Mouse (Mus musculus): ENCODE results near the gene Gata5. TPM values are rescaled to one million over a fixed set of nuclear protein-coding genes. Genes with fewer than 3 reads are reported as not detected.

Gene Gata5
- total RNA-seq, 1 experiment, result 0.04 TPM

DNA sequence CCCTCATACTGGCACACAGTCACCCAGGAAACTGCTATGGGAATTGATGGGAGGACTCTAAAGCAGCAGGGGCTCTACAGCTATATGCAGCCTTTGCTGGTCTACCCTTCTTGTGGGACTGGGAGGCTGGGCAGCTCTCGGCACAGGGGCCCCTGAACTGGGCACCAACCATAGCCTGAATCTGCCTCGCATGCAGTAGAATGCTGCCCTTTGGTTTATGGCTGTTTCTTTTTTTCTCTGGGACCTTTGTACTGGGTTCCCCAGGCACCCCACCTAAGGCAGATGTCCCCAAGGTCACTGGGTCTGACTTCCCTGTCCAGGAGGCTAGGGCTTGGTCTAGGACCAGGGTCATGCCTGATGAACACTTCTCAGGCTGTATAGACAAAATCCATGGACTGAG lies 20.2 kb downstream of the Gata5 start:
- TF ChIP-seq ZNF384 (IDR thresholded peaks at IDR 0.05; ENCODE audit: low read depth, low read length) (no peak), ZC3H11A (IDR thresholded peaks at IDR 0.05; ENCODE audit: borderline replicate concordance, low read depth, low read length) (no peak), MAFK (IDR thresholded peaks at IDR 0.05; ENCODE audit: insufficient read depth, low read depth, low read length) (no peak), CHD2 (IDR thresholded peaks at IDR 0.05; ENCODE audit: low read depth, low read length) (no peak), HCFC1 (IDR thresholded peaks at IDR 0.05; ENCODE audit: borderline replicate concordance, insufficient read depth, low read length) (no peak)
- DNase-seq (ENCODE audit: low read depth, low spot score), result no peak
- in situ Hi-C loops (cut with MboI; ENCODE audit: low sequenced_read_pairs in 2 of 2, unreplicated experiment in 2 of 2), result no loop called here
- Histone ChIP-seq H3K4me3 (ENCODE audit: insufficient read depth in 1 of 2, low read depth in 1 of 2, low read length in 2 of 2, poor library complexity in 1 of 2, severe bottlenecking in 1 of 2) (no peak overlapping the region), H3K27ac (ENCODE audit: insufficient read depth, low read depth, low read length, poor library complexity, severe bottlenecking) (no peak overlapping the region), H3K9me3 (ENCODE audit: control insufficient read depth, insufficient read depth, low read depth, low read length) (no peaks in the 10 kb centered on the region), H3K9ac (ENCODE audit: insufficient read depth, low read depth, low read length, poor library complexity, severe bottlenecking) (no peak overlapping the region), H3K4me1 (ENCODE audit: control insufficient read depth in 2 of 2, insufficient read depth in 2 of 2, low read length in 2 of 2, poor library complexity in 1 of 2) (no peaks in the 10 kb centered on the region), H3K36me3 (ENCODE audit: control insufficient read depth, insufficient read depth, low read length, poor library complexity, severe bottlenecking) (no peaks in the 10 kb centered on the region)

GRCm38 (mm10) chr2:180311147-180311546 lies 23.4 kb downstream of the Gata5 start:
- H3K4me1 ChIP-seq (ENCODE audit: control insufficient read depth in 2 of 2, insufficient read depth in 2 of 2, low read length in 2 of 2, poor library complexity in 1 of 2), result no peaks in the 10 kb centered on the region
- no peaks in the 10 kb centered on the region for H3K9me3 ChIP-seq (ENCODE audit: control insufficient read depth, insufficient read depth, low read depth, low read length)
- H3K27ac ChIP-seq (ENCODE audit: insufficient read depth, low read depth, low read length, poor library complexity, severe bottlenecking), result no peak overlapping the region
- no peaks in the 10 kb centered on the region for H3K36me3 ChIP-seq (ENCODE audit: control insufficient read depth, insufficient read depth, low read length, poor library complexity, severe bottlenecking)
- H3K4me3 ChIP-seq (ENCODE audit: insufficient read depth in 1 of 2, low read depth in 1 of 2, low read length in 2 of 2, poor library complexity in 1 of 2, severe bottlenecking in 1 of 2), result no peak overlapping the region
- in situ Hi-C loops (cut with MboI; ENCODE audit: low sequenced_read_pairs in 2 of 2, unreplicated experiment in 2 of 2), result no loop called here
- H3K9ac ChIP-seq (ENCODE audit: insufficient read depth, low read depth, low read length, poor library complexity, severe bottlenecking), result no peak overlapping the region
- TF ChIP-seq CHD2 (IDR thresholded peaks at IDR 0.05; ENCODE audit: low read depth, low read length) (no peak), HCFC1 (IDR thresholded peaks at IDR 0.05; ENCODE audit: borderline replicate concordance, insufficient read depth, low read length) (no peak), ZNF384 (IDR thresholded peaks at IDR 0.05; ENCODE audit: low read depth, low read length) (no peak), ZC3H11A (IDR thresholded peaks at IDR 0.05; ENCODE audit: borderline replicate concordance, low read depth, low read length) (no peak), MAFK (IDR thresholded peaks at IDR 0.05; ENCODE audit: insufficient read depth, low read depth, low read length) (no peak)
- no peak for DNase-seq (ENCODE audit: low read depth, low spot score)

DNA sequence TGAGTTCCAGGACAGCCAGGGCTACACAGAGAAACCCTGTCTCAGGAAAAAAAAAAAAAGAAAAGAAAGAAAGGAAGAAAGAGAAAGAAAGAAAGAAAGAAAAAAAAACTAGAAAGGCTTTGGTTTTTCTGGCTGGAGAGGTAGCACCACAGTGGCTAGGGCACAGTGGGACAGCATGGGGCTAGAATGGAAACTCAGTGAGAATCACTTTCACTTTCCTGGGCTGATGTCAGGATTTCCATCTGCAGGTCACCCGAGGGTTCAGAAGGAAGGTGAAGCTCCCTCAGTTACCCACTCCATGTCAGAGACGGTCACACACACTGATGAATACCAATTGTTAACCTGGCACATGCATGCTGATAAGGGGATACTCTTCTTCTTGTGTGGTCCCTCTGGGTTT lies 26.8 kb downstream of the Gata5 start:
- Histone ChIP-seq H3K4me3 (ENCODE audit: insufficient read depth in 1 of 2, low read depth in 1 of 2, low read length in 2 of 2, poor library complexity in 1 of 2, severe bottlenecking in 1 of 2) (no peak overlapping the region), H3K27ac (ENCODE audit: insufficient read depth, low read depth, low read length, poor library complexity, severe bottlenecking) (no peak overlapping the region), H3K9me3 (ENCODE audit: control insufficient read depth, insufficient read depth, low read depth, low read length) (no peaks in the 10 kb centered on the region), H3K9ac (ENCODE audit: insufficient read depth, low read depth, low read length, poor library complexity, severe bottlenecking) (no peak overlapping the region), H3K4me1 (ENCODE audit: control insufficient read depth in 2 of 2, insufficient read depth in 2 of 2, low read length in 2 of 2, poor library complexity in 1 of 2) (peaks cover 0 to 1% of the 10 kb centered on the region in 2 experiments; a peak in 1 of 4 replicates), H3K36me3 (ENCODE audit: control insufficient read depth, insufficient read depth, low read length, poor library complexity, severe bottlenecking) (no peaks in the 10 kb centered on the region)
- in situ Hi-C loops (cut with MboI; ENCODE audit: low sequenced_read_pairs in 2 of 2, unreplicated experiment in 2 of 2), result no loop called here
- DNase-seq (ENCODE audit: low read depth, low spot score), result no peak
- no peak for TF ChIP-seq ZNF384 (IDR thresholded peaks at IDR 0.05; ENCODE audit: low read depth, low read length)
- TF ChIP-seq ZC3H11A (IDR thresholded peaks at IDR 0.05; ENCODE audit: borderline replicate concordance, low read depth, low read length), result no peak
- no peak for TF ChIP-seq MAFK (IDR thresholded peaks at IDR 0.05; ENCODE audit: insufficient read depth, low read depth, low read length)
- TF ChIP-seq CHD2 (IDR thresholded peaks at IDR 0.05; ENCODE audit: low read depth, low read length), result no peak
- TF ChIP-seq HCFC1 (IDR thresholded peaks at IDR 0.05; ENCODE audit: borderline replicate concordance, insufficient read depth, low read length), result no peak

GRCm38 (mm10) chr2:180306423-180307168 lies 27.9 kb downstream of the Gata5 start:
- Histone ChIP-seq H3K9me3 (ENCODE audit: control insufficient read depth, insufficient read depth, low read depth, low read length) (no peaks in the 10 kb centered on the region), H3K4me3 (ENCODE audit: insufficient read depth in 1 of 2, low read depth in 1 of 2, low read length in 2 of 2, poor library complexity in 1 of 2, severe bottlenecking in 1 of 2) (no peak overlapping the region), H3K4me1 (ENCODE audit: control insufficient read depth in 2 of 2, insufficient read depth in 2 of 2, low read length in 2 of 2, poor library complexity in 1 of 2) (peaks cover 0 to 1% of the 10 kb centered on the region in 2 experiments; a peak in 1 of 4 replicates), H3K27ac (ENCODE audit: insufficient read depth, low read depth, low read length, poor library complexity, severe bottlenecking) (no peak overlapping the region), H3K9ac (ENCODE audit: insufficient read depth, low read depth, low read length, poor library complexity, severe bottlenecking) (no peak overlapping the region), H3K36me3 (ENCODE audit: control insufficient read depth, insufficient read depth, low read length, poor library complexity, severe bottlenecking) (no peaks in the 10 kb centered on the region)
- in situ Hi-C loops (cut with MboI; ENCODE audit: low sequenced_read_pairs in 2 of 2, unreplicated experiment in 2 of 2), result no loop called here
- no peak for TF ChIP-seq MAFK (IDR thresholded peaks at IDR 0.05; ENCODE audit: insufficient read depth, low read depth, low read length)
- TF ChIP-seq ZC3H11A (IDR thresholded peaks at IDR 0.05; ENCODE audit: borderline replicate concordance, low read depth, low read length), result no peak
- TF ChIP-seq HCFC1 (IDR thresholded peaks at IDR 0.05; ENCODE audit: borderline replicate concordance, insufficient read depth, low read length), result no peak
- no peak for TF ChIP-seq ZNF384 (IDR thresholded peaks at IDR 0.05; ENCODE audit: low read depth, low read length)
- no peak for TF ChIP-seq CHD2 (IDR thresholded peaks at IDR 0.05; ENCODE audit: low read depth, low read length)
- no peak for DNase-seq (ENCODE audit: low read depth, low spot score)
